10 mouse cellular contexts compared by ENCODE assay signal in the genomic region with DNA sequence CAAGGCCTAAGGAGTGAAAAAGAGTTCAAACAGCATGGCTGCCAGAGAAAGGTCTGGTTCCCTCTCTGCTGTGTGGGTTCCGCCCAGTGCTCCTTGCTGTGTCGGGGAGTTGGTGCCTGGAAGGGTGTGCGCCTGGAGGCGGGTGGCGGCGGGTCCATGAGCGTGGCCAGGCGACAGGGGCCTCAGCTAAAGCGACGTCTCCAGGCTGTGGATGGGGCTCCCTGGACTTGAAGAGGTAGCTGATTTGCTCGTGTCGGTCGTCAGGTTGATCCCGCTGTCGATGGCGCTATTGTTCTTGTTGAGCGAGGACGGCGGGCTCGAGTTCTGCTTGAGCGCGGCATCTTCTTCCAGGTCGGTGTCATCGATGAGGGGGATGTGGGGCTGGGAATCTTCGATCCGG. TPM values are rescaled to one million over a fixed set of nuclear protein-coding genes. Genes with fewer than 3 reads are reported as not detected.
DNase-seq lines count a peak whose midpoint lies in the region; ATAC-seq lines count a peak whose summit lies in the region.
"Had no signal": no experiment of that assay in that cellular context is flagged by ENCODE, and none has a peak within 500 bp of the region (broad histone marks: within the 10 kb centered on the region; RNA-seq: fewer than 3 reads in every experiment).

No protein-coding gene starts in this region.

- no peak for DNase-seq in forebrain, embryonic 10.5 days (ENCODE audit: extremely low spot score, low spot score)
- DNase-seq in lung, postnatal 10 days, result no peak
- DNase-seq in layer of hippocampus, postnatal 25 days (ENCODE audit: extremely low spot score in 1 of 2, low spot score in 1 of 2), result no peak
- DNase-seq in cerebellum, adult 11 months, result no peak

- no peak overlapping the region for H3K9ac ChIP-seq in forebrain, embryonic 15.5 days (replicated peaks)
- no peak overlapping the region for H3K9ac ChIP-seq in lung, embryonic 15.5 days
- H3K9ac ChIP-seq in embryonic facial prominence, embryonic 13.5 days, result no peak overlapping the region
- H3K9ac ChIP-seq in neural tube, embryonic 13.5 days, result no peak overlapping the region

- H3K27ac ChIP-seq in forebrain, embryonic 10.5 days, result peak overlapping the region; percentile 52; the same call in 1 of the 2 replicates
- no peak overlapping the region for H3K27ac ChIP-seq in forebrain, embryonic 15.5 days (replicated peaks)
- H3K27ac ChIP-seq in lung, embryonic 15.5 days, result no peak overlapping the region
- no peak overlapping the region for H3K27ac ChIP-seq in embryonic facial prominence, embryonic 13.5 days
- H3K27ac ChIP-seq in neural tube, embryonic 13.5 days (replicated peaks), result no peak overlapping the region

- H3K4me3 ChIP-seq in forebrain, embryonic 10.5 days, result peak overlapping the region; percentile 29; the same call in 1 of the 2 replicates
- no peak overlapping the region for H3K4me3 ChIP-seq in forebrain, embryonic 15.5 days
- H3K4me3 ChIP-seq in lung, embryonic 15.5 days, result no peak overlapping the region
- peak overlapping the region; percentile 12 for H3K4me3 ChIP-seq in embryonic facial prominence, embryonic 13.5 days
- H3K4me3 ChIP-seq in neural tube, embryonic 13.5 days, result no peak overlapping the region
- H3K4me3 ChIP-seq: myocyte had no signal

- H3K9me3 ChIP-seq in forebrain, embryonic 10.5 days, result no peaks in the 10 kb centered on the region
- no peaks in the 10 kb centered on the region for H3K9me3 ChIP-seq in forebrain, embryonic 15.5 days
- H3K9me3 ChIP-seq in lung, embryonic 15.5 days, result no peaks in the 10 kb centered on the region
- no peaks in the 10 kb centered on the region for H3K9me3 ChIP-seq in embryonic facial prominence, embryonic 13.5 days
- no peaks in the 10 kb centered on the region for H3K9me3 ChIP-seq in neural tube, embryonic 13.5 days

- no peak overlapping the region for H3K4me2 ChIP-seq in forebrain, embryonic 15.5 days (replicated peaks)
- H3K4me2 ChIP-seq in lung, embryonic 15.5 days, result peak overlapping the region; percentile 9
- H3K4me2 ChIP-seq in embryonic facial prominence, embryonic 13.5 days, result peak overlapping the region; percentile 38
- H3K4me2 ChIP-seq in neural tube, embryonic 13.5 days, result 0 out of 2 replicates have a peak overlapping the region, but pooled peaks have one; percentile 1

- H3K27me3 ChIP-seq in forebrain, embryonic 10.5 days (ENCODE audit: poor library complexity, severe bottlenecking), result peaks cover 29% of the 10 kb centered on the region
- no peaks in the 10 kb centered on the region for H3K27me3 ChIP-seq in forebrain, embryonic 15.5 days
- H3K27me3 ChIP-seq in lung, embryonic 15.5 days, result peaks cover 31% of the 10 kb centered on the region
- H3K27me3 ChIP-seq in embryonic facial prominence, embryonic 13.5 days, result peaks cover 34% of the 10 kb centered on the region
- H3K27me3 ChIP-seq in neural tube, embryonic 13.5 days, result peaks cover 17% of the 10 kb centered on the region

- 39% methylated on average over 26 of the region's 26 CpGs for WGBS in forebrain, embryonic 10.5 days
- WGBS in forebrain, embryonic 15.5 days, result 42% methylated on average over 26 of the region's 26 CpGs
- WGBS in lung, embryonic 15.5 days, result 24% methylated on average over 26 of the region's 26 CpGs
- 34% methylated on average over 26 of the region's 26 CpGs for WGBS in embryonic facial prominence, embryonic 13.5 days
- WGBS in neural tube, embryonic 13.5 days, result 34% methylated on average over 26 of the region's 26 CpGs

- H3K4me1 ChIP-seq in forebrain, embryonic 10.5 days, result peaks cover 13% of the 10 kb centered on the region
- H3K4me1 ChIP-seq in forebrain, embryonic 15.5 days, result no peaks in the 10 kb centered on the region
- no peaks in the 10 kb centered on the region for H3K4me1 ChIP-seq in lung, embryonic 15.5 days
- no peaks in the 10 kb centered on the region for H3K4me1 ChIP-seq in embryonic facial prominence, embryonic 13.5 days
- H3K4me1 ChIP-seq in neural tube, embryonic 13.5 days (replicated peaks), result no peaks in the 10 kb centered on the region

- no peak for ATAC-seq in forebrain, embryonic 15.5 days (replicated peaks)
- ATAC-seq in lung, embryonic 15.5 days (ENCODE audit: borderline replicate concordance, extremely low read depth, low FRiP score, low TSS enrichment), result no peak
- ATAC-seq in embryonic facial prominence, embryonic 13.5 days (ENCODE audit: insufficient number of reproducible peaks, insufficient read depth, low FRiP score, low TSS enrichment, low read depth), result no peak
- no peak for ATAC-seq in neural tube, embryonic 13.5 days (ENCODE audit: low read depth)

- no peaks in the 10 kb centered on the region for H3K36me3 ChIP-seq in forebrain, embryonic 10.5 days (replicated peaks)
- peaks cover 4% of the 10 kb centered on the region; the same call in 1 of the 2 replicates for H3K36me3 ChIP-seq in forebrain, embryonic 15.5 days
- H3K36me3 ChIP-seq in lung, embryonic 15.5 days, result no peaks in the 10 kb centered on the region
- no peaks in the 10 kb centered on the region for H3K36me3 ChIP-seq in embryonic facial prominence, embryonic 13.5 days
- peaks cover 37% of the 10 kb centered on the region for H3K36me3 ChIP-seq in neural tube, embryonic 13.5 days

RNA-seq across cellular contexts. Expression of a gene that starts 7.8 kb away (rescaled TPM):
- 282 and 289 TPM in 2 replicates for polyA plus RNA-seq in forebrain, embryonic 10.5 days (2016; fragmentation: Nextera tagmentation; extraction: Ambion mirVana)
- 239 and 245 TPM in 2 replicates for polyA plus RNA-seq in forebrain, embryonic 15.5 days (2015; fragmentation: Nextera tagmentation; extraction: Ambion mirVana)
- polyA plus RNA-seq in lung, embryonic 15.5 days (2015; fragmentation: Nextera tagmentation; extraction: Ambion mirVana), result 275 and 278 TPM in 2 replicates
- 288 and 296 TPM in 2 replicates for polyA plus RNA-seq in embryonic facial prominence, embryonic 13.5 days (2015; fragmentation: Nextera tagmentation; extraction: Ambion mirVana)
- 218 and 236 TPM in 2 replicates for polyA plus RNA-seq in neural tube, embryonic 13.5 days (2015; fragmentation: Nextera tagmentation; extraction: Ambion mirVana)
- total RNA-seq in layer of hippocampus, postnatal 25 days (2021), result 10 to 100 TPM; 73.9 to 78.5 TPM

RNA-seq across cellular contexts. Expression of a gene that starts 28.7 kb away (rescaled TPM):
- polyA plus RNA-seq in forebrain, embryonic 10.5 days (2016; fragmentation: Nextera tagmentation; extraction: Ambion mirVana), result not detected in 2 replicates
- 0.41 and 0.59 TPM in 2 replicates for polyA plus RNA-seq in forebrain, embryonic 15.5 days (2015; fragmentation: Nextera tagmentation; extraction: Ambion mirVana)
- polyA plus RNA-seq in lung, embryonic 15.5 days (2015; fragmentation: Nextera tagmentation; extraction: Ambion mirVana), result 0.72 TPM in 1 of 2 replicates, not detected in the other
- polyA plus RNA-seq in embryonic facial prominence, embryonic 13.5 days (2015; fragmentation: Nextera tagmentation; extraction: Ambion mirVana), result 0.32 TPM in 1 of 2 replicates, not detected in the other
- 0.22 and 0.80 TPM in 2 replicates for polyA plus RNA-seq in neural tube, embryonic 13.5 days (2015; fragmentation: Nextera tagmentation; extraction: Ambion mirVana)
- under 1 TPM in 1 of 2 experiments, not detected in 1; 0.57 TPM for total RNA-seq in layer of hippocampus, postnatal 25 days (2021)
- total RNA-seq: adrenal gland, postnatal 36 days had no signal

RNA-seq across cellular contexts. Expression of a gene that starts 51.5 kb away (rescaled TPM):
- 0.62 and 0.76 TPM in 2 replicates for polyA plus RNA-seq in forebrain, embryonic 10.5 days (2016; fragmentation: Nextera tagmentation; extraction: Ambion mirVana)
- 0.78 and 1.3 TPM in 2 replicates for polyA plus RNA-seq in forebrain, embryonic 15.5 days (2015; fragmentation: Nextera tagmentation; extraction: Ambion mirVana)
- 0.37 and 0.67 TPM in 2 replicates for polyA plus RNA-seq in lung, embryonic 15.5 days (2015; fragmentation: Nextera tagmentation; extraction: Ambion mirVana)
- 0.70 and 0.72 TPM in 2 replicates for polyA plus RNA-seq in embryonic facial prominence, embryonic 13.5 days (2015; fragmentation: Nextera tagmentation; extraction: Ambion mirVana)
- polyA plus RNA-seq in neural tube, embryonic 13.5 days (2015; fragmentation: Nextera tagmentation; extraction: Ambion mirVana), result 0.61 and 1.1 TPM in 2 replicates
- 10 to 100 TPM; 56.2 to 59.4 TPM for total RNA-seq in layer of hippocampus, postnatal 25 days (2021)

Comparison
In these comparisons a context has a peak if more than half of its experiments do, and no peak if none do; other contexts are left out.
1. H3K4me3 ChIP-seq: peak in forebrain, embryonic 10.5 days (single experiment) and embryonic facial prominence, embryonic 13.5 days (single experiment); none in forebrain, embryonic 15.5 days (single experiment), lung, embryonic 15.5 days (single experiment) and neural tube, embryonic 13.5 days (single experiment).